Mouse (Mus musculus): Measurements from ENCODE around the gene Usp16. TPM values are rescaled to one million over a fixed set of nuclear protein-coding genes. Genes with fewer than 3 reads are reported as not detected.
"Not testable (repeated sequence)": the region's sequence is repeated elsewhere in the genome, so short reads cannot be mapped to it uniquely, and the experiment has no call there.

The Usp16 gene
- total RNA-seq, 2 experiments from 2014 or later: 48.5 to 53.9 TPM

DNA sequence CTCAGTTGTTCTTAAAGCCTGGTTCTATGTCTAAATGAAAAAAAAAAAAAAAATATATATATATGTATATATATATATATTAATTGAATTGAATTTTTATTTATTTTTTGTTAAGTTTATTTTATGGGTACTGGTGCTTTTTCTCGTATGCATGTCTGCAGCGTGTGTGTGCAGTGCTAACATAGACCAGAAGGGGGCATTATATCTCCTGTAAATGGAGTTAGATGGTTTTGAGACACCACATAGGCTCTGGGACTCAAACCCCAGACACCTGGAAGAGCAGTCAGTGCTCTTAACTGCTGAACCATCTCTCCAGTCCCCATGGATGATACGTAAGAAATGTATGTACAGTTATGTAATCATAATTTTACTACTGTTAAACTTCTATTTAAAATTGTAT, 4.2 kb downstream of the Usp16 start:
- no peak for DNase-seq (ENCODE audit: extremely low spot score in 1 of 2, low spot score in 2 of 2)
- intact Hi-C loops (cut with DNase I): no loop called here

DNA sequence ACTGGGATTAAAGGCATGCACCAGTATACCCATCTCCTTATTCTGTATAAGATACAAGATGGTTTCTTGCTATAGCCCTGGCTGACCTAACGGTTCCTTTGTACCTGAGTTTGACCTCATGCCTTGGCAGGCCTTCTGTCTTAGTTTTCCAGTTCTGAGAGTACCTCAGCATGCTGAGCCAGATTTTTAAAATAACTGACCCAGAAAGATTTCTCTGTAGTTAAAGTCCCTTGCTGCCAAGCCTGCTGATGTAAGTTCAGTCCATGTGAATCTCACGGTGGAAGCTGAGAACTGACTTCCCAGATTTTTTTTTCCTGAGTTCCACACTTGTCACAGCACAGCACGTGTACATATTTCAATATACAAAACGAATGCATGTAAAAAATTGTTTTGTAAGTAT, 16.1 kb downstream of the Usp16 start:
- no peak for DNase-seq (ENCODE audit: extremely low spot score in 1 of 2, low spot score in 2 of 2)
- intact Hi-C loops (cut with DNase I): no loop called here

DNA sequence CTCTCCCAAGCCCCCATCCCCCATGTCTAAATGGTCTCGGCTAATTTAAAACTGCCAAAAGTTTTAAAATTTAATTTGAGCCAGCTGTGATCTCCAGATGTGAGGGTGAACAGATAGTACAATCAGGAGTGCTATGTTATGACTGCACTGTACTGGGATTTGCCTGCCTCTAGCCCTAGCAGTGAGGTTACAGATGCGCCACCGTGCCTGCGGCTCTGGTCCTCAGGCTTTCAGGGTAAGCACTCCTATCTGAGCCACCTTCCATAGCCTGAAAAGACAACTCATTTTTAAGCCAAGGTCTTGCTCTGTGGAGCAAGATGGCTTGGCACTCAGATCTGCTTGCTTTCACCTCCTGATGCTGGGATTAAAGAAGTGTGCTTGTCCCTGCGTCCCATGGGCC, 29.9 kb downstream of the Usp16 start:
- intact Hi-C loops (cut with DNase I): loop anchor here (5.0 kb wide), 1 partner anchor 62 kb away; no protein-coding TSS in a partner anchor

DNA sequence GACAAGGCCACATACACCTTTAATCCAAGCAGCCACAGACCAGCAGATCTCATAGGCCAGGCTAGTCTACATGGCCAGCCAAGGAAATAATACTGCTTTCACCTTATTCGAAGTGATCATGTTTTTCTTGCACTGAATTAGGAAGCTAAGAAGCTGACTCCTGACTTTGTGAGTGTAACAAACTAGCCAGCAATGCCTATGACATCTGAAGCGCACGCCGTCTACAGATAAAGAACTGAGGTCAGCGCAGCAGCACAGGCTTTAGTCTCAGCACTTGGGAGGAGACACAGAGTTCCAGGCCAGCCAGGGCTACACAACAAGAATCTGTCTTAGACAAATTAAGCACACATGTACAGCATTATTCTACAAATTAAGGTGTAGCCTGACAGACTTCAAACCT, 32.2 kb downstream of the Usp16 start:
- intact Hi-C loops (cut with DNase I): no loop called here
- no peak for DNase-seq (ENCODE audit: extremely low spot score in 1 of 2, low spot score in 2 of 2)

More for the DNA sequence above, 29.9 kb downstream of the Usp16 start:
- no peak for DNase-seq (ENCODE audit: extremely low spot score in 1 of 2, low spot score in 2 of 2)

DNA sequence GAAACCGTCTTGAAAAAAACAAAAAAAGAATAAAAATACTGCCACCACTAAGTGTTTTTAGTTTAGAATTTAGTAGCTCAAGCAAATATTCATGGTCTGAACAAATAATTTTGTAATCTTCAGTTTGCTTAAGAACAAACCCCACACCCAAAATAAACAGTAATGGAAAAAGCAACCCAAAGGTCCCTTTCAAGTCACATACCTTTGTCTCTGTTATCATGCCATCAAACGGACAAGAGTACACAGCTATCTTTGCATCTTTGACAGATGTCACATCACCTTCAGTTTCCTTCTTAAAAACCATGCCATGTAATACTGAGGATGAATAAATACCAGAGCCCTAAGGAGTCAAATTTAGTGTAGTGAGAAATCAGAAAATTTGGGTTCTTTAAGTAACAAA, 34.1 kb downstream of the Usp16 start:
- DNase-seq (ENCODE audit: extremely low spot score in 1 of 2, low spot score in 2 of 2): no peak
- intact Hi-C loops (cut with DNase I): no loop called here

DNA sequence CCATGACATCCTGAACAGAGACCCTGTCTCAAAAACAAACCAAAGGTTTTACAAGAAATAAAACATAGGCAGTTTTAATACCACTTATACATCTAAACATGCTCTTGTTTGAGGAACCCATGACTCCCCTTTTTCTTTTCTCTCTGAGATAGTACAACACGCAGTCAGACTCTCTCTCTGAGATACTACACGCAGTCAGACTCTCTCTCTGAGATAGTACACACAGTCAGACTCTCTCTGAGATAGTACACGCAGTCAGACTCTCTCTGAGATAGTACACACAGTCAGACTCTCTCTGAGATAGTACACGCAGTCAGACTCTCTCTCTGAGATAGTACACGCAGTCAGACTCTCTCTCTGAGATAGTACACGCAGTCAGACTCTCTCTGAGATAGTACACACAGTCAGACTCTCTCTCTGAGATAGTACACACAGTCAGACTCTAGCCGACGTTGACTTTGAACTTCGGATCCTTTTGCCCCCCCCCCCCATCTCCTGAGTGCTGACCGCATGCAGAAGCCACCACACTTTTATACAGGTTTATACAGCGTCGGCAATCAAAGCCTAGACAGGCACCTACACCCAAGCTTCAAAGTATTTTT, 37.8 kb downstream of the Usp16 start:
- intact Hi-C loops (cut with DNase I); DNase-seq (ENCODE audit: extremely low spot score in 1 of 2, low spot score in 2 of 2): not testable (repeated sequence)

DNA sequence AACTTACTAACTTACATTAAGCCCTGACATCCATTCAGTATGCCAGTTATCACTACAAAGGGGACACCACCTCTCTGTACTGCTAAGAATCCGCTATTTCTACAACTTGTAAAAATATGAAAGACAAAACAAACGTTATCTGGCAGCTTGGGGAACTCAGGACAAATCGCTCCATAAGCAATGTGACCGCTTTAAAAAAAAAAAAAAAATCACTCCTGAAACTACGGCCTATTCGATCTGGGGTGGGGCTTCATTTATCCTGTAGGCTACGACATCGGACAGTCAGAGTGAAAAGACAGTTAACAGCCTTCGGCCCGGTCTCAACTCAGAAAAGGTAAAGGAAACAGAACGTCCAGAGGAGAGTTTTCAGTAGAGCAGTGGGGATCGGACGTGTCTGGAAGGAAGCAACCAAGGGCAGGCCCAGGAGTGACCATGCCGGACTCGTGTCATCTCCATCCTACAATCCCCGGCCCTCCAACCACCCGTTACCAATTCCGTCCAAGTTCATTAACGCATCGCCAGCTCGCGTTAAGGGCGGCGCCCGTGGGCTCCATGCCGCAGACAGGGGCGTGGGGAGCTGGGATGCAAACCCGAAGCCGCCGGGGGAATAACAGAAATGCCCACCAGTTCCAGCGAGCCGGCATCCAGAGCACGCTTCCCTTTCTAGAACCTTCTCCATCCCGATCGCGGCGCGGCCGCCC, 40.6 kb downstream of the Usp16 start:
- intact Hi-C loops (cut with DNase I): no loop called here
- DNase-seq (ENCODE audit: extremely low spot score in 1 of 2, low spot score in 2 of 2): peak in 1 of 2 experiments; percentile 58

DNA sequence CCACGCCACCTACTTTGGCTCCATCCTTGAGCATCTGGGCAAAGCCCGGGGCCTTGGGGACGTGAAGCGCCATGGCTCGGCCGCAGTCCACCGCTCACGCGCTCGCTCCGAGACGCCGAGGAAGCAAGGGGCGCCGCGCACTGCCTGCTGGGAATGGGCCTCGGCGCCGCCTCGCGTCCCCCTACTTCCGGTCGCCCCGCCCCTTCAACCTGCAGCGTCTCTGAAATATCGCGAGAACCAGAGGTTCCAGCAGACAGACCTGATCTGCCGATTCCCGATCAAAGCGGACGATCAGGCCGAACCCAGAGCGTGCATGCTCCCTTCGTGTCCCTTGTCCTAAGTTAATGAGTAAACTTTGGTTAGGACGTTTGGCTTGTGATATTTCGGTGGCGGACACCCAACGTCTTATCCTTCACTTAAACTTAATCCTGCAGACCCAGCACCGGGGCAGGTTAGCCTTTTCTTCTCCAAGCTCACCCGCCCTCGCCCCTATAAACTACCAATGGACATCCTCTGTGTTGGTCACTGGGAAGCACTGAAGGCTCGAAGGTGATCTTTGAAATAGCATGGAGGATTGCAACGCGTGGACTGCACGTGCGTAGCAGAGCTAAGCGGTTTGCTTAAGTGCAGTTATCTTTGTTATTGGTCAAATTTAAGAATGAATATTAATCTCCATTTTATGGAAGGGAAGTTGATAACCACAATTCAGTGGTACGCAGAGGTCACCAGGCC, 41.4 kb downstream of the Usp16 start, which contains the start of gene Cct8:
TSS of gene Cct8 (minus strand) at position 158 of the 732 bp plus-strand sequence.
- DNase-seq (ENCODE audit: extremely low spot score in 1 of 2, low spot score in 2 of 2): peak; percentile 96 to 99
- intact Hi-C loops (cut with DNase I): no loop called here

DNA sequence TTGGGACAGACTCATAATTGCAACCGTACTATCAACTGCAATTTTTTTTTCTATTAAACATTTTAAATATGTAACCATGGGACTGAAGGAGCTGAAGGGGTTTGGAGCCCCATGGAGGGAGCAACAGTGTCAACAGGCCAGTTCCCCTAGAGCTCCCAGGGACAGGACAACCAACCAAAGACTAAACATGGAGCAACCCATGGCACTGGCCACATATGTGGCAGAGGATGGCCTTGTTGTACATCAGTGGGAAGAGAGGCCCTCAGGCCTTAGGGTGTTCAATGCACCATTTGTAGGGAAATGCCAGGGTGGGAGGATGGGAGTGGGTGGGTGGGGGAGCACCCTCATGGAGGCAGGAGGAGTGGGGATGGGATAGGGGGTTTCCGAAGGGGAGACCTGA, 42.2 kb downstream of the Usp16 start:
- intact Hi-C loops (cut with DNase I): no loop called here
- no peak for DNase-seq (ENCODE audit: extremely low spot score in 1 of 2, low spot score in 2 of 2)

DNA sequence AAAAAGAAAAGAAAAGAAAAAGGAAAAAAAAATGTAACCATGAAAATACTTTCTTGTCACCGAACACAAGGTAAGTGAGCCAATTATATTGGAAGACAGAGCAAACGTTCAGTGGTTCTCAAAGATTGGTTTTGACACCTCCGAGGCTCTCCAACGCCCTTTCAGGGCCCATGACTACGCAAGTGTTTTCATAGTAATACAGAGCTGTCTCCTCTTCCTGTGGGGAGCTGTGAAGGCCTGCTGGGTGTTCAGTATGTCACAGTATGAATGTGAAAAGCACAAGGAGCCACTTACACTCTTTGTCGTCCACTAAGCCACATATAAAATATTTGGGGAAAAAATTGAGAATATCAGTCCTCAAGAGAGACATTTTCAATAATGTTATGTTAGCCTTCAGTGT, 42.7 kb downstream of the Usp16 start:
- no peak for DNase-seq (ENCODE audit: extremely low spot score in 1 of 2, low spot score in 2 of 2)
- intact Hi-C loops (cut with DNase I): no loop called here

DNA sequence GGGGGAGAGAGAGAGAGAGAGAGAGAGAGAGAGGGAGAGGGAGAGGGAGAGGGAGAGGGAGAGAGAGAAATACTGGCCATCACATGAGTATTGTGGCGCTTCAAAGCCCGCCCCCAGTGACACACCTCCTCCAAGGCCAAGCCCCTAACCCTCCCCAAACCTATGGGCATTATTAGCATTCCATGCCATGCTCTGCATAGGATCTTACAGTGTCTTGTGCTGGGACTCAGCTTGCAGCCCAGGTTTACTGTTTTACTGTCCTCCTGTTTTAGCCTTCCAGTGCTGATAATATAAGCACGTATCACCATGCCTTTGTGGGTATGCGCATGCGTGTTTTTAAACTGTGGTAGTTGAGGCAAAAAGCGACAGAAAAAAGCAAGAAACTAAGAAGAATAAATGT, 45.1 kb downstream of the Usp16 start:
- DNase-seq (ENCODE audit: extremely low spot score in 1 of 2, low spot score in 2 of 2): no peak
- intact Hi-C loops (cut with DNase I): no loop called here

DNA sequence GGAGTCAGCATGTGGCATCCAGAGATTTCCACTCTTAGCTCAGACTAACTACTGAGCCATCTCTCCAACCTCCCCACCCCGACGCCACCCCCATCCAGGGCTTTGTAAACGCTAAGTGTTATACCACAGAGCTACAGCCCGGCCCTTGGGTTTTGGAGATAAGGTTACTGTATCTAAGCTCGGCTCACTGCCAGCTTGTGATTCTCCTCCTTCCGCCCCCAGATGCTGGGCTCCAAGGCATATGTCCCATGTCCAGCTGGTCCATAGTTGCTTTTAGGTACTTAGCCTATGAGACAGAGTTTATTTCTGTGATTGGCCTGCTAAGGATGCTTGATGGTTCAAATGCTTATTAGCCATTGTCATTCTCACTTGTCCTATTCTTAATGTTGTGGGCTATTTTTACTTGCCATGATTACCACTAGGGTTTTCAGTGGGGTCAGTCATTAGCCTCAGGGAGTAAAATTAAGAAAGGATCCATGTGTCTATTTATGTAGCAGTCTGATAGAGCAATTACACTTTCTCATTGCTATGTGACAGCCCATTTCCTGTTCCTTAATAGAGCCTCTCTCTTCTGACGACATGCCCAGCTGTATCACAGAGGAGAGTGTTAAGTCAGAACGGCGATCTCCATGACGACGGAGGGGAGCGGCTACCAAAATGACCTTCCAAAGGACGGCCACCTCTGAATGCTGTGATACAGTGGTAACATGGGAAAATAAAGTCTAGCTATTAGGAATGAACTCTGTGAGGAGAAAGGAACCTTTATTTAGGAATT, 47.0 kb downstream of the Usp16 start:
- DNase-seq (ENCODE audit: extremely low spot score in 1 of 2, low spot score in 2 of 2): peak in 1 of 2 experiments; percentile 28
- intact Hi-C loops (cut with DNase I): loop anchor here (10.0 kb wide), 1 partner anchor 193 kb away; the partner anchor contains the start of gene Bach1

DNA sequence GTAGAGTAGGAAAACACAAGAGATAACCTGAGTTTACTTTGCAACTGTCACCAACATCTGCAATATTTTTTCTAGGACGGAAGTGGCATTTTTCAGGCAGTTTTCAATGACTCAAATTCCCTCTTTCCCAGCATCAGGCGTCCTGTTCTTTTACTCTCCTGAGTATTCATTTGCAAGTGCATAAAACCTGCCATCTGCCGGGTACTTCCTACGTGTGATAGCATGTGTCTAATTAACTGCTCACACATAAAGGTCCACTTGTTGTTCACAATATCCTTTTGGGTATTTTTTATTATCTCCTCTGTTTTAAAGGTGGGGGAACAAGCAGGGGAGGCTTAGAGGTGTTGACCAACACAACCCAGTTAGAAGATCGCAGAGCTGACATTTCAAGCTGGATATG, 57.2 kb downstream of the Usp16 start:
- DNase-seq (ENCODE audit: extremely low spot score in 1 of 2, low spot score in 2 of 2): no peak

DNA sequence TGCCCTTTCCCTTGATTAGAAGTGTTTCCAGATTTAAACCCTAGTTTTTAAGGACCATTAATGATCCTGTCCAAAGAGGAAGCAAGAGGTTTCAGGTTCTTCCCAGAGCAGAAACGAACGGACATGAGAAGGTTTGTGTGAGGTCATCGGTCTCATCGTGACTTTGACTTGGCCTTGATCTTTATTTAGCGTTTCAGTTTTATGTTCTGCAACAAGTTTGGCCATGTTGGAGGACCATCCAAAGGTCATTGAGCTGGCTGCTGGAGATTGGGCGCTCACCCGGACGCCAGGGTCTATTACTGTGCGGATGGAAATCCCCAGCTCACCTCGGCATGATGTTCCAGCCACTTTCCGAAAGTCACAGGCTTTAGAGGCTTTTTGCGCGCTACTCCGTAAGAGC, 57.8 kb downstream of the Usp16 start:
- intact Hi-C loops (cut with DNase I): no loop called here
- no peak for DNase-seq (ENCODE audit: extremely low spot score in 1 of 2, low spot score in 2 of 2)

More for the DNA sequence above, 57.2 kb downstream of the Usp16 start:
- intact Hi-C loops (cut with DNase I): no loop called here

DNA sequence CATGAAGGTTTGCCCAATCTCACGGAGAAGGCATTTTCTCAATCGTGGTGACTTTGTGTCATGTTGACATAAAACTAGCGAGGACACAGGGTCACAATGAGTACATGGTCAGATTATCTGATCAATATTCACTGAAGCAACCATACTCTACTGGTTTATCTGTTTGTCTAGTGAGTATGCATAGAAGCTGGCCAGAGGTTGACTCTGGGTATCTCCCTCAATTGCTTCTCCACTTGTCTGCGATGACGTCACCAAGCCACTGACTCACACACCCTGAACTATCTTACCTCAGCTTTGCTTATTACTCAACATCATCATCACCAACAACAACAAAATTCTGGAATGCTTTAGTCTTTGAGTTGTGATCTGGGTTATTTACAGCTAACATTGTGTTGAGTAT, 69.7 kb downstream of the Usp16 start:
- intact Hi-C loops (cut with DNase I): no loop called here
- no peak for DNase-seq (ENCODE audit: extremely low spot score in 1 of 2, low spot score in 2 of 2)

DNA sequence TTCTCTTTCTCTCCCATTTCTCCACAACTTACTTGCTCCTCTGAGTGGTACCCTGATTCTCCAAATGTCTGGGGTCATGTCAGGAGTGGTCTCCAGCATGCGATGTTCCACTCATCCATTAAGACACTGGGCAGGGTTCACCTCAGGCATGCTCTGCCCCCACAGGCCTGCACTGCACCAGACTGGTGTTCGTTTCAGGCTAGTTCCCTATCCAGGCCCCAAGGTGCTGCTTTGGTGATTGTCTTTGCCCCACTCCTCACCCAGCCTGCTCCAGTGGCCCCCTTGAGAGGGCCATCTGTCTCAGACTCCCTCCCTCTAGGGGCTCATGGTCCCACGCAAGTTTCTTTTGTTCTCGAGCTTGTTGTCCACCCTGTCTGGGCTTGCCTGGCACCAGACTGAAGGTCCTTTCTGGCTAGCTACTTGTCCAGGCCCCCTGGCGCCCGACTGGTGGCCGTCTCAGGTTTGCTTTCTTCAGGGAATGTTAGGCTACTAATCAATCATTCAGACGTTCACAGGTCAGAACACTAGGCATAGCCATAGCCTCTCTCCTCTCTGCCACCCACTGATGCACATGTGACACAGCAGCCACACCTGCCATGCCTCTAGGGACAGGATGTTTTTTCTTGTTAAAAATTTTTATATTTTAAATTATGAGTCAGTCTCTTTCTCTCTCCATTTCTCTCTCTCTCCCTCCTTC, 73.2 kb downstream of the Usp16 start:
- no peak for DNase-seq (ENCODE audit: extremely low spot score in 1 of 2, low spot score in 2 of 2)
- intact Hi-C loops (cut with DNase I): no loop called here

DNA sequence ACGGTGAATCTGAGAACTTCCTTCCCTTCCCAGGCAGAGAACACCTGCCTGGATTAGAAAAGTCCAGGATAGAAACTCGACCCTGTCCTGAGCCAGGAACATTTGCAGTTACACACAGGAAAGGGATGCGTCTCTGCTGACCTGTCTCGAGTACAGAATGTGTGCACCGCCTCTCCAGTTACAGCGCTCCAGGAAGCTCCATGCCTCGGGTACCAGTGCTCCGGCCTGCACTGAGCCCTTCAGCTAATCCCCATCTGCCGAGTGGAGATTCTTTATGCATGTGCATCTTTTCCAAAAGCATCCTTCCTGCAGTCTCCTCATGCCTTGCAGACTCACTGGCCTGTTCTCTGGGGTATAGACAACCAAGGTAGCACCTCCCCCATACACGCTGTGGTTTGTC, 74.3 kb downstream of the Usp16 start:
- no peak for DNase-seq (ENCODE audit: extremely low spot score in 1 of 2, low spot score in 2 of 2)
- intact Hi-C loops (cut with DNase I): no loop called here

Data from left cerebral cortex, postnatal 10 days (tissue).